Mouse (Mus musculus): ENCODE results near the gene Mpnd.

The Mpnd gene

DNA sequence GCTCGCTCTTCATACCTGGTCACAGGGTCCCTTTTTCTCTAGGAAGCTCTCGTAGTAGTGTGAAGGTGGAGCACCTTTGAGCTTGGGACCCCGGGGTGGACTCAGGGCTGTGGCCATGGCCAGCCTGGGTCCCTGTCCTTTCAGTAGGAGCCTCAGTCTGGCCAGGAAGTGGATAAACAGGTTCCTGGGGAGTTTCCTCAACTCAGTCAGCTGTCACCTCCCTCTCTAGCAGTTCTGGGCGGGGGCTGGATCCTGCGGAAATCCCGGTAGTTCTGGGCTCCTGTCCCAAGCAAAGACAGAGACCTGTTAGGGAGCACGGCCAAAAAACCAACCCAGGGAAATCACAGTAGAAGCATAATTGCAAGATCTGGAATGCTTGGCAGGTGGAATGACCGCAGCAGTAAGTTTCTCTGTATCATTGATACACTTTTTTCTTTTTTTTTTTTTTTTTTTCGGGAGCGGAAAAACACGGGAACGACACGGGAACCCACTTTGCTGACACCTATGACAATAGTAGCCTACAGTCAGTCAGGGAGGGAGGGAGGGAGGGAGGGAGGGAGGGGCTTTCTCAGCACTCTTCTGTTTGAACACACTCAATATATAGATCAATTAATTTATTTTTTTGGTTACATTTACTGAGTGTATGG, at the start of gene Mpnd, which contains the start of gene Stap2:
Gene Mpnd, plus strand, starts transcription at position 297 of the 647 bp plus-strand sequence.
Gene Stap2, minus strand, starts transcription at position 170 of the 647 bp plus-strand sequence.
- no peak for DNase-seq

- DNase-seq: peak; percentile 83
These were observed 49.4 kb upstream of the Mpnd start for GRCm38 (mm10) chr17:55956129-55956528.

DNA sequence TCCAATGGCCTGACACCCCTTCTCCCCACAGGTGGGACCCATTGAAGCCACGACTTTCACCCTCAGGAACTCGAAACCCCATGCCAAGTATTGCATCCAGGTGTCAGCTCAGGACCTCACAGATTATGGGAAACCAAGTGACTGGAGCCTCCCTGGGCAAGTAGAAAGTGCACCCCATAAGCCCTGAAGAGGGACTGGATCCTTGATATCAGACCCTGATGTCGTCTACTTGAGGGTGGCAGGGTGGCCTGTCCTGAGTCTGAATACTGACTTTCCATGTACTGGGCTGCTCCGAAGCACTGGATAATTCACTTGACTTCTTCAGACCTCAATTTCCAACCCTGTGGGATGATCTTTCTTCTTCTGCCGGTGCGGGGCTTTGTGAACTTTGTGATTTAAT, 48.9 kb upstream of the Mpnd start:
- no peak for DNase-seq

DNA sequence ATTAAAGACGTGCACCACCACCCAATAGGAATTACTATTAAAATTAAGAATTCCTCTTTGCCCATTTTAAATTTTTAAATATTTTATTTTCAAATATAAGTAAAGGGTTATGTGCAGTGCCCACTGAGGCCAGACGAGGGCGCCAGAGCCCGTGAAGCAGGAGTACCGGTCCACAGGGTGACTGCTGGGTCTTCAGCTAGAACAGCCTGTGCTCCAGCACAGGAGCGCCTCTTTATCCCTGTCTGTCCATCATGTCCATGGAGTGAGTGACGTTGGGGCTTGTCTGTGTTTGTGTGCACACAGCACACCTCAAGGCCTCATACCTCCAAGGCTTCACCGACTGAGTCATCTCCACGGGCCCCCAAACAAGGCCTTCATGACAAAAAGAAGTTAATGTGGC, 48.3 kb upstream of the Mpnd start:
- peak; percentile 84 for DNase-seq

- no peak for DNase-seq
These were observed 47.6 kb upstream of the Mpnd start for GRCm38 (mm10) chr17:55957726-55958583.

- DNase-seq: no peak
These were observed 47.0 kb upstream of the Mpnd start for GRCm38 (mm10) chr17:55958584-55958886.

DNA sequence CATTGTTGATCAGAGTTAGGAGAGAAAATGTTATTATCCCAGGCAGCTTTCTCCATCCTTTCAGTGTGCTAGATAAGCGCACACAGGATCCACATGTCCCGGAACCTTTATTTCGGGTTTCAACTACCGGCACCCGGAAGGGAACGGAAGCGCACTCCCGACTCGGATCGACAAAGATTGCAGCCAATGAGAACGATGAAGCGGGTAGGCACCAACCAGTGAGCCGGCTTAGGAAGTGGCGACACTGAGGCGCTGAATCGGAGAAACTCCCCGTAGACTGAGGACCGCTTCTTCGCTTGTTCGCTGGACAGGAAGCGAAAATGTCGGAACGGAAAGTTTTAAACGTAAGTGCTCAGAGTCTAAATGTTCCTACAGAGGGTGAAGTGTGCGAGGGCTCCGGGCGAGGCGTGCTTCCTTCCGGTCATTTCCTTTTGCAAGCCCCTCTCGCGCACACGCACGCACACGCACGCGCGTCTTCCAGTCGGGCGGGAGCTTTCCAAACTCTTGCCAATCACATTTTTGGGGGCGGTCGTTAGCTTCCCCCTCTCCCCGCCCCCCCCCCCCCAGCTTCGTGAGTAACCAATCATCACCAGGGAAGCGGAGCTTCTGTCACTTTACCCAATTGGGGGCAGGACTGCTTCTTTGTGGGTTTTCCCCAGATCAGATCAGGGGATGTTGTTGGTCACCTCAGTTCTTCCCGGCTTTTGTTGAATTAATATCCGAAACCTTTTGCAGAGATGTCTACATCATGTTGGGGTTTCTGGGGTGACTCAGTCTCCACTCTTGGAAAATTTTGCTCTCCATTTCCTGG, 46.4 kb upstream of the Mpnd start, which contains the start of gene Yju2:
Gene Yju2, plus strand, starts transcription at position 182 of the 811 bp plus-strand sequence.
- DNase-seq: peak; percentile 84

- DNase-seq: no peak
These were observed 45.4 kb upstream of the Mpnd start for GRCm38 (mm10) chr17:55959946-55960740.

DNA sequence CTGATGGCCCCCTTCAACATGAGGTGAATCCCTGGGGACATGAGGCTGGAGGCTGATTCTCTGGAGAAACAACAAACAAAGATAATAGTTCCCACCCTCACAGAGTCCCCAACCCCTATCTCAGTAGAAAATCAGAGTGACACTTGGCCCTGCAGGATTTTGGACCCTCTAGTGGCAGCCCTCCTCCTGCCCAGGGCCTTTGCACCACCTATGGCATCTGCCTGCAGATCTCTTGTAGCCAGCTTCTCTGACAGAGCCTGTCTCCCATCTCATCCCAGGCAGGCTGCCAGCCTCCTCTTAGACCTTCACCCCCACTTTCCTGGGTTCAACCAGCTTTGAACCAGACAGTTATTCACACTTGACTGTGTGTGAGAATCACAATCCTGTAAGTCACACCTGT, 44.7 kb upstream of the Mpnd start:
- DNase-seq: no peak

- no peak for DNase-seq
These were observed 43.9 kb upstream of the Mpnd start for GRCm38 (mm10) chr17:55961631-55962030.

- no peak for DNase-seq
These were observed 42.3 kb upstream of the Mpnd start for GRCm38 (mm10) chr17:55963171-55963570.

DNA sequence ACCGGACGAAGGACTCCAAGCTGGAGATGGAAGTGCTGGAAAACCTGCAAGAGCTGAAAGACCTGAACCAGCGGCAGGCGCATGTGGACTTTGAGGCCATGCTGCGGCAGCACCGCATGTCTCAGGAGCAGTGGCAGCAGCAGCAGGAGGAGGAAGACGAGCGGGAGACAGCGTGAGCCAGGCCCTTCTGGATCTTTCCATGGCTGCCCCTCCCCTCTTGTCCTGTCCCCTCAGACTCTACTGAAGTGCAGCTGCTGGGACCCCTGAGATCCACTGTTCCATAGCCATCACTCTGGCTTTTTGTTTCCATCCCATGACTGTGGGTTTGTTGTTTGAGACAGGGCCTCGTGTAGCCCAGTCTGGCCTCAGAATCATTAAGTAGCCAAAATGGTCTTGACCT, 41.0 kb upstream of the Mpnd start:
- no peak for DNase-seq

- DNase-seq: no peak
These were observed 40.5 kb upstream of the Mpnd start for GRCm38 (mm10) chr17:55964996-55965395.

- no peak for DNase-seq
These were observed 38.3 kb upstream of the Mpnd start for GRCm38 (mm10) chr17:55967186-55967585.

DNA sequence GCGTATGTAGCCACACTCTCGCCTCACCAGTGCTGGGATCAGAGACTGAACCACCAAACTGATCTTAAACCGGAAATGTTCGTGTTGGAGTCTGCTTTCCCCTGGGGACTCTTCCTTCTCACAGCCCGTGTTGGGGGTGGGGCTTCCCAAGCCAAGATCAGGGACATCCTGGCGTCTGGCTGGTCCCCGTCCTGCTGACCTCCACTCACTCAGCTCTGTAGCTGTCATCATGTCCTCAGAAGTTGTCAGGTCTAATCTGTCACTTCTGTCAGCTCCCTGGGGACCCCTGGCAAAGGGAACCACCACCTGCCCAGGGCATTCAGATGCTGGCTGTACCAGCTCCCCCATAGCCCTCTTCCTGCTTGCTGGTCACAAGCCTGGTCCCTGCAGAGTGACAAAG, 37.3 kb upstream of the Mpnd start:
- DNase-seq: no peak

- DNase-seq: peak; percentile 74
These were observed 36.0 kb upstream of the Mpnd start for GRCm38 (mm10) chr17:55969560-55969959.

DNA sequence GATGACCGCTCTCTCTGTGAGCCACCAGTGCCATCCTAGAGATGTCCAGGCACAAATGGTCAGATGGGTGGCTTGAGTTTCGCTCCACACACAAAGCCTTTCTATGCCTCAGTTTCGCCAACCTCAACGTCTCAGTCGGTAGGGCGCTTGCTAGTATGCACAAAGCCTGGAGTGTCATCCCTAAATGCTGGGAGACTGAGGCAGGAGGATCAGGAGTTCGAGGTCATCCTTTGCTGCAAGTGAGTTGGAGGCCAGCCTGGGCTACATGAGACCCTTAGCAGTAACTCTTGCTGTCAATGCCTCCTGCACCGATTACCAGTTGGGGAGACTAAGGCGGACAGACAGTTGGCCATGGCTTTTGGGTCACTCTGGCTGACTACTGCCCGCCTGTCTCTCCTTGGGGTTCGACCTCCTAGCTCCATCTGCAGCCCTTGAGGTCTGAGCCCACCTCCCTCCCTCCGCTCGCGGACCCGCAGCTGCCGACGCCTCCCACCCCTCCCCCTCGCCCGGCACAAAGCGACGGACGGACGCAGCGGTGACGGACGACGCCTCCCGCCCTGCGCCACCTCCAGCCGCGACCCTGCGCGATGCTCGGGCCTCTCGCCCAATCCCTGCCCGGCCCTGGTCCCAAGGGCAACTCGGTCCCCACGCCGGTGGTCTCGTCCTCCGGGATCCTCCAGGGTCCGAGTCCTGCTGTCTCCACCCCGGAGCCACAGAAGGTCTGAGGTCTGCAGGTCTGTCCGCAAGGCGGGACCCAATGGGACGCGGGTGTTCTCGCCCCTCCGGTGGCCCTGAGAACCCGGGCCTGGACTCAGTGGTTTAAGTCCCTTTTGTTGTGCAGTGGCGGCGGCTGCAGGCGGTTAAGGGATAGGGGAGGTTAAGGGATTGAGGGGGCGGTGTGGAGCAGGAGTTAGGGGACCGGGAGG, 35.3 kb upstream of the Mpnd start, which contains the start of gene Shd:
Gene Shd, plus strand, starts transcription at position 502 of the 926 bp plus-strand sequence.
- DNase-seq: peak; percentile 71

GRCm38 (mm10) chr17:55971453-55971852, 34.1 kb upstream of the Mpnd start:
- no peak for DNase-seq

DNA sequence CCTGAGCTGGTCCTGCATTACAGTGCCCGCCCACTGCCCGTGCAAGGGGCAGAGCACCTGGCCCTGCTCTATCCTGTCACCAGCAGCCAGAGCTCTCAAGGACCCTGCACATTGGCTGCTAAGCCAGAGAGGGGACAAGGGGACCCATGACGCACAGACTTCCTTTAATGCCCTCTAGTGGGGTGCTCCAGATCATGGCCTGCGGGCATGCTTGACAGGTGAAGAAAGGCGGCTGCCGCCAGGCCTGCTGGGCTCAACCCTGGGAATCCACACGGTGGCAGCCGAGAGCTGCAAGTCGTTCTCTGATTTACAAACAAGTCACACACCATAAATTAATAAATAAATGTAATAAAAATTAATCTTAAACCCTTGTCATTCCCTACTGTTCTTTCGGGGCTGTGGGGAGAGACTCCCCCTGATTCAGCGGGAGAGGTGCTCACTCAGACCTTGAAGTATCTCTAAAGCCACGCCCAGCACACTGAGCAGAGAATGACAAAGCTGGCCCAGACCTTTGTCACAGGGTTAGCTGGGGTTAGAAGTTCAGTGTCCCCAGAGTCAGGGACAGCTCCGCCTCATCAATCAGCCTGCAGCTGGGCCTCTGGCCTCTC, 29.2 kb upstream of the Mpnd start:
- peak; percentile 81 for DNase-seq

DNA sequence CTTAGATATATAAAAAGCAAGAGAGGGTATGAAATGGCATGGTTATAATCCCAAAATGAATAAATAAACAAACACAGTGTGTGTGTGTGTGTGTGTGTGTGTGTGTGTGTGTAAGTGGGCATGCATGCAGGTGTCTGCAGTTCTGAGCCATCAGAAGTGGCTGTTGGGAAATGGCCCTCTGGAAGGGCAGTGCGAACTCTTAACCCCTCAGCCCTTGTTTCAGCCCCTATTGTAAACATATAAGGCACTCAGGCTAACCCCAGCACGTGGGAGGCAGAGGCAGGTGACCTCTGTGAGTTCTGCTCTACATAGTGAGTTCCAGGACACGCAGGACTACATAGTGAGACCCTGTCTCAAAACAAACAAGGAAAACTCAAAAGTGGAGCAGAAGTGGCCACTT, 28.2 kb upstream of the Mpnd start:
- no peak for DNase-seq

Data from right cerebral cortex, postnatal 4 days (tissue).